Comparison of ENCODE assay signal across 7 mouse cellular contexts in the genomic region with DNA sequence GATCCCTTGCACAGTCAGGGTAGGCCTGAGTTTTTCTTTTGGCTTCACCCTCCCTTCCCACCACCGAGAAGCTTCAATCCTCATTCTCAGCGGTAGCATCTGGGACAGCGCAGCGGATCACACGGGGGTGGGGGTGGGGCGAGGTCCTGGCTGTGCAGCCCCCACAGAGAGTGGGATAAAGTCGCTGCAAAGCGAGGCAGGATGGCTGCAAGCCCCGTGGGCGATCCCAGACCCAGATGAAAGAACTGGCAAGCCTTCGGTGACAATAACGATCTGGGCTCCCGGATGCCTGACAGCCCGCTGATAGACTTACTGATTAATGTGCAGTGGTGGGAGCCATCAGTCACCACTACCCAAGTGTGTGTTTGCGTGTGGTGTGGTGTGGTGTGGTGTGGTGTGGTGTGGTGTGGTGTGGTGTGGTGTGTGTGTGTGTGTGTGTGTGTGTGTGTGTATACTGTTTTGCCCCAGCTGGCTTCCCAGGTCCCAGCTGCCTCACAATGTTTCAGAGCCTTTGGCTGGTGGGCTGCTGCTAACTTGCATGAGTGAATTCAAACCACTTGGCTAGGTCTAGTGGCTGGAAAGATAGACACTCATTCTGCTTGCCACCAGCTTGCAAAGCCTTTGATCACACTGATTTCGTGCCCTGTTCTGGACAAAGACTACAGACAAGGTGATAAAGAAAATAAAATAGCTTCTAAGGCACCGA. TPM values are rescaled to one million over a fixed set of nuclear protein-coding genes. Genes with fewer than 3 reads are reported as not detected.
DNase-seq lines count a peak whose midpoint lies in the region; ATAC-seq and TF ChIP-seq lines count a peak whose summit lies in the region.

No protein-coding gene starts in this region.

- H3K4me2 ChIP-seq in liver, embryonic 11.5 days, result peak overlapping the region; percentile 49
- no peak overlapping the region for H3K4me2 ChIP-seq in liver, postnatal 0 days (ENCODE audit: low read depth, low read length)
- peak overlapping the region; percentile 38 for H3K4me2 ChIP-seq in forebrain, embryonic 12.5 days
- H3K4me2 ChIP-seq in neural tube, embryonic 13.5 days, result peak overlapping the region; percentile 45

- WGBS in liver, embryonic 11.5 days, result 32% methylated on average over 17 of the region's 17 CpGs
- 37% methylated on average over 17 of the region's 17 CpGs for WGBS in liver, postnatal 0 days (ENCODE audit: insufficient replicate concordance)
- 18% methylated on average over 17 of the region's 17 CpGs for WGBS in forebrain, embryonic 12.5 days
- WGBS in neural tube, embryonic 13.5 days, result 15% methylated on average over 17 of the region's 17 CpGs

- TF ChIP-seq CTCF in liver, postnatal 0 days (IDR thresholded peaks at IDR 0.05; ENCODE audit: low read depth), result no peak

- peaks cover 20% of the 10 kb centered on the region for H3K4me1 ChIP-seq in liver, embryonic 11.5 days (replicated peaks; ENCODE audit: control insufficient read depth, insufficient read depth, low read length)
- H3K4me1 ChIP-seq in liver, postnatal 0 days (ENCODE audit: insufficient read depth), result peaks cover 9% of the 10 kb centered on the region
- H3K4me1 ChIP-seq in forebrain, embryonic 12.5 days, result peaks cover 39% of the 10 kb centered on the region
- H3K4me1 ChIP-seq in neural tube, embryonic 13.5 days (replicated peaks), result peaks cover 21% of the 10 kb centered on the region

- H3K4me3 ChIP-seq in liver, embryonic 11.5 days (ENCODE audit: low read depth, low read length), result no peak overlapping the region
- no peak overlapping the region for H3K4me3 ChIP-seq in liver, postnatal 0 days (ENCODE audit: low read depth, low read length)
- H3K4me3 ChIP-seq in forebrain, embryonic 12.5 days (replicated peaks), result 0 out of 2 replicates have a peak overlapping the region, but pooled peaks have one; percentile 10
- no peak overlapping the region for H3K4me3 ChIP-seq in neural tube, embryonic 13.5 days

- no peaks in the 10 kb centered on the region for H3K27me3 ChIP-seq in liver, embryonic 11.5 days (replicated peaks; ENCODE audit: control insufficient read depth, insufficient read depth, low read length)
- H3K27me3 ChIP-seq in liver, postnatal 0 days (ENCODE audit: insufficient read depth, low read length), result no peaks in the 10 kb centered on the region
- peaks cover 17% of the 10 kb centered on the region for H3K27me3 ChIP-seq in forebrain, embryonic 12.5 days
- H3K27me3 ChIP-seq in neural tube, embryonic 13.5 days, result no peaks in the 10 kb centered on the region

- no peak for TF ChIP-seq EP300 in liver, postnatal 0 days (IDR thresholded peaks at IDR 0.05; ENCODE audit: low read depth)

- no peaks in the 10 kb centered on the region for H3K36me3 ChIP-seq in liver, embryonic 11.5 days (ENCODE audit: control insufficient read depth, insufficient read depth, low read length)
- H3K36me3 ChIP-seq in liver, postnatal 0 days (replicated peaks; ENCODE audit: insufficient read depth, low read length), result no peaks in the 10 kb centered on the region
- no peaks in the 10 kb centered on the region for H3K36me3 ChIP-seq in forebrain, embryonic 12.5 days (replicated peaks)
- H3K36me3 ChIP-seq in neural tube, embryonic 13.5 days, result no peaks in the 10 kb centered on the region

- H3K9me3 ChIP-seq in liver, embryonic 11.5 days (ENCODE audit: control insufficient read depth, low read length), result no peaks in the 10 kb centered on the region
- no peaks in the 10 kb centered on the region for H3K9me3 ChIP-seq in liver, postnatal 0 days (ENCODE audit: low read length)
- H3K9me3 ChIP-seq in forebrain, embryonic 12.5 days, result no peaks in the 10 kb centered on the region
- H3K9me3 ChIP-seq in neural tube, embryonic 13.5 days, result no peaks in the 10 kb centered on the region

- 0 out of 2 replicates have a peak overlapping the region, but pooled peaks have one; percentile 36 for H3K9ac ChIP-seq in liver, embryonic 11.5 days (ENCODE audit: low read depth, low read length)
- no peak overlapping the region for H3K9ac ChIP-seq in liver, postnatal 0 days (replicated peaks)
- no peak overlapping the region for H3K9ac ChIP-seq in forebrain, embryonic 12.5 days
- H3K9ac ChIP-seq in neural tube, embryonic 13.5 days, result peak overlapping the region; percentile 53

- no peak for DNase-seq in liver, embryonic 11.5 days (ENCODE audit: low spot score)
- no peak for DNase-seq in liver, postnatal 0 days
- peak; percentile 59 to 72 for DNase-seq in layer of hippocampus, postnatal 14 days (ENCODE audit: low spot score in 2 of 2)
- DNase-seq in spleen, postnatal 10 days (ENCODE audit: low spot score in 2 of 2), result no peak
- no peak for DNase-seq in B cell, adult 2 months

- no peak overlapping the region for H3K27ac ChIP-seq in liver, embryonic 11.5 days (ENCODE audit: low read depth, low read length)
- no peak overlapping the region for H3K27ac ChIP-seq in liver, postnatal 0 days (ENCODE audit: low read depth)
- H3K27ac ChIP-seq in forebrain, embryonic 12.5 days, result no peak overlapping the region
- H3K27ac ChIP-seq in neural tube, embryonic 13.5 days (replicated peaks), result no peak overlapping the region

- no peak for ATAC-seq in liver, embryonic 11.5 days (replicated peaks; ENCODE audit: low FRiP score)
- ATAC-seq in liver, postnatal 0 days, result no peak
- 0 out of 2 replicates have a peak, but pooled peaks have one; percentile 21 for ATAC-seq in forebrain, embryonic 12.5 days (ENCODE audit: low FRiP score)
- peak; percentile 76 for ATAC-seq in neural tube, embryonic 13.5 days (ENCODE audit: low read depth)

RNA-seq across cellular contexts. Expression of gene Bhlhe40, which starts 40.4 kb away (rescaled TPM):
- 8.3 and 8.9 TPM in 2 replicates for polyA plus RNA-seq in liver, embryonic 11.5 days (2014; fragmentation: Nextera tagmentation; extraction: Ambion mirVana)
- polyA plus RNA-seq in liver, postnatal 0 days (2015; fragmentation: Nextera tagmentation; extraction: Ambion mirVana), result 19.1 and 26.9 TPM in 2 replicates
- 7.8 and 9.9 TPM in 2 replicates for polyA plus RNA-seq in forebrain, embryonic 12.5 days (2016; fragmentation: Nextera tagmentation; extraction: Ambion mirVana)
- 10 to 100 TPM; 47.6 to 58.7 TPM for total RNA-seq in layer of hippocampus, postnatal 14 days (2021)
- polyA plus RNA-seq in neural tube, embryonic 13.5 days (2015; fragmentation: Nextera tagmentation; extraction: Ambion mirVana), result 2.8 and 5.4 TPM in 2 replicates

Comparison
In these comparisons a context has a peak if more than half of its experiments do, and no peak if none do; other contexts are left out.
1. H3K9ac ChIP-seq: peak in liver, embryonic 11.5 days (single experiment) and neural tube, embryonic 13.5 days (single experiment); none in liver, postnatal 0 days (single experiment) and forebrain, embryonic 12.5 days (single experiment).
2. ATAC-seq: peak in forebrain, embryonic 12.5 days (single experiment) and neural tube, embryonic 13.5 days (single experiment); none in liver, embryonic 11.5 days (single experiment) and liver, postnatal 0 days (single experiment).
3. DNase-seq: peak in layer of hippocampus, postnatal 14 days (2 of 2); none in liver, embryonic 11.5 days (single experiment), liver, postnatal 0 days (single experiment), spleen, postnatal 10 days (0 of 2) and B cell, adult 2 months (0 of 2).